Mouse (Mus musculus) heart, postnatal 4 days (tissue): Measurements from ENCODE around the gene Myt1l. TPM values are rescaled to one million over a fixed set of nuclear protein-coding genes. Genes with fewer than 3 reads are reported as not detected.

Source experiments
- DNase-seq: peaks from one replicate; pipeline ENCODE4 v3.0.0; 2021
- total RNA-seq, 2 experiments: library from RNA; stranded (reverse); gene quantifications; 2 replicates each; pipeline ENCODE4 v1.2.3; 2021

Myt1l gene
- total RNA-seq, 2 experiments from 2014 or later = 0.05 to 0.21 TPM

- no peak for DNase-seq
These were observed 392.1 kb downstream of the Myt1l start for GRCm38 (mm10) chr12:29920298-29920697.

GRCm38 (mm10) chr12:29921481-29921880, 393.3 kb downstream of the Myt1l start:
- no peak for DNase-seq

GRCm38 (mm10) chr12:29926896-29927295, 398.7 kb downstream of the Myt1l start:
- peak; percentile 82 for DNase-seq

GRCm38 (mm10) chr12:29930591-29930990, 402.4 kb downstream of the Myt1l start:
- no peak for DNase-seq

- DNase-seq = no peak
These were observed 404.8 kb downstream of the Myt1l start for GRCm38 (mm10) chr12:29932951-29933350.

GRCm38 (mm10) chr12:29933501-29933900, 405.3 kb downstream of the Myt1l start:
- no peak for DNase-seq

GRCm38 (mm10) chr12:29934120-29934581, 406.0 kb downstream of the Myt1l start:
- no peak for DNase-seq

- DNase-seq = no peak
These were observed 409.1 kb downstream of the Myt1l start, which contains the start of gene Pxdn for GRCm38 (mm10) chr12:29937308-29937707. Gene Pxdn (plus strand): TSS chr12:29937608.

GRCm38 (mm10) chr12:29937851-29938375, 409.7 kb downstream of the Myt1l start:
- DNase-seq = peak; percentile 87

GRCm38 (mm10) chr12:29938376-29939041, 410.3 kb downstream of the Myt1l start:
- peak; percentile 78 for DNase-seq

GRCm38 (mm10) chr12:29939261-29939671, 411.1 kb downstream of the Myt1l start:
- DNase-seq = peak; percentile 61

GRCm38 (mm10) chr12:29942435-29942834, 414.3 kb downstream of the Myt1l start:
- DNase-seq = no peak

GRCm38 (mm10) chr12:29944650-29945049, 416.5 kb downstream of the Myt1l start:
- no peak for DNase-seq

GRCm38 (mm10) chr12:29945182-29945743, 417.1 kb downstream of the Myt1l start:
- no peak for DNase-seq

- DNase-seq = no peak
These were observed 422.9 kb downstream of the Myt1l start for GRCm38 (mm10) chr12:29951043-29951442.

- DNase-seq = no peak
These were observed 423.3 kb downstream of the Myt1l start for GRCm38 (mm10) chr12:29951485-29951884.

- DNase-seq = peak; percentile 71
These were observed 423.9 kb downstream of the Myt1l start for GRCm38 (mm10) chr12:29952102-29952501.

- peak; percentile 40 for DNase-seq
These were observed 425.8 kb downstream of the Myt1l start for GRCm38 (mm10) chr12:29953999-29954398.

- DNase-seq = no peak
These were observed 426.3 kb downstream of the Myt1l start for GRCm38 (mm10) chr12:29954464-29954863.

GRCm38 (mm10) chr12:29956969-29957368, 428.8 kb downstream of the Myt1l start:
- no peak for DNase-seq

- DNase-seq = no peak
These were observed 430.5 kb downstream of the Myt1l start for GRCm38 (mm10) chr12:29958637-29959036.

- no peak for DNase-seq
These were observed 432.9 kb downstream of the Myt1l start for GRCm38 (mm10) chr12:29961041-29961440.

GRCm38 (mm10) chr12:29965016-29965415, 436.8 kb downstream of the Myt1l start:
- no peak for DNase-seq
